ENCODE assay signal across 9 mouse cellular contexts in genomic region chr17:27621161-27621560, GRCm38 (mm10). TPM values are rescaled to one million over a fixed set of nuclear protein-coding genes. Genes with fewer than 3 reads are reported as not detected.
A peak's percentile ranks its signal among the peaks of the same experiment; 100 is the strongest.
DNase-seq lines count a peak whose midpoint lies in the region; ATAC-seq and TF ChIP-seq lines count a peak whose summit lies in the region.
"Had no signal": no experiment of that assay in that cellular context is flagged by ENCODE, and none has a peak within 500 bp of the region (broad histone marks: within the 10 kb centered on the region; RNA-seq: fewer than 3 reads in every experiment).

No protein-coding gene starts in this region.

- no peak for TF ChIP-seq EP300 in MEL (IDR thresholded peaks at IDR 0.05; ENCODE audit: low read depth in 1 of 2, low read length in 2 of 2)
- no peak for TF ChIP-seq EP300 in liver, postnatal 0 days (IDR thresholded peaks at IDR 0.05; ENCODE audit: low read depth)

- H3K9ac ChIP-seq in MEL (ENCODE audit: control insufficient read depth, low read depth, low read length, poor library complexity, severe bottlenecking) = peak overlapping the region; percentile 99
- H3K9ac ChIP-seq in heart, embryonic 16.5 days (ENCODE audit: low read length) = peak overlapping the region; percentile 93
- H3K9ac ChIP-seq in liver, postnatal 0 days (replicated peaks) = peak overlapping the region; percentile 88; the same call in 1 of the 2 replicates

- peak; percentile 29 to 33 for DNase-seq in heart, adult 9 months (ENCODE audit: low spot score in 2 of 2)
- DNase-seq in heart, adult 8-10 months (ENCODE audit: low spot score) = no peak
- DNase-seq in MEL (ENCODE audit: low read depth, low spot score) = no peak
- no peak for DNase-seq in liver, postnatal 0 days
- no peak for DNase-seq in cerebellum, postnatal 14 days
- DNase-seq in left cerebral cortex, adult 18-20 months (ENCODE audit: low spot score in 2 of 2) = no peak
- no peak for DNase-seq in embryo, embryonic 9.5 days (ENCODE audit: extremely low spot score)
- DNase-seq: cerebellum, adult 11 months had no signal

- TF ChIP-seq RAD21 in MEL (IDR thresholded peaks at IDR 0.05; ENCODE audit: low read depth, low read length) = no peak

- H3K4me1 ChIP-seq in MEL (ENCODE audit: control insufficient read depth in 1 of 2, insufficient read depth in 2 of 2, low read length in 2 of 2) = peaks cover 0 to 11% of the 10 kb centered on the region in 2 experiments
- peaks cover 25% of the 10 kb centered on the region for H3K4me1 ChIP-seq in heart, embryonic 16.5 days (ENCODE audit: control insufficient read depth, insufficient read depth, low read length)
- H3K4me1 ChIP-seq in liver, postnatal 0 days (ENCODE audit: insufficient read depth) = peaks cover 27% of the 10 kb centered on the region

- no peaks in the 10 kb centered on the region for H3K27me3 ChIP-seq in MEL (ENCODE audit: control insufficient read depth in 1 of 2, insufficient read depth in 2 of 2, low read length in 2 of 2)
- H3K27me3 ChIP-seq in heart, embryonic 16.5 days (ENCODE audit: control insufficient read depth, insufficient read depth, low read length) = no peaks in the 10 kb centered on the region
- no peaks in the 10 kb centered on the region for H3K27me3 ChIP-seq in liver, postnatal 0 days (ENCODE audit: insufficient read depth, low read length)

- ATAC-seq in heart, embryonic 16.5 days (replicated peaks; ENCODE audit: extremely low read depth, insufficient read depth, low FRiP score) = no peak
- no peak for ATAC-seq in liver, postnatal 0 days

- whole genome bisulfite sequencing in heart, embryonic 16.5 days = 34% methylated on average over 8 of the region's 8 CpGs
- 43% methylated on average over 8 of the region's 8 CpGs for WGBS in liver, postnatal 0 days (ENCODE audit: insufficient replicate concordance)

- peak overlapping the region; percentile 87 for H3K4me2 ChIP-seq in heart, embryonic 16.5 days (ENCODE audit: low read depth, low read length)
- peak overlapping the region; percentile 91 for H3K4me2 ChIP-seq in liver, postnatal 0 days (ENCODE audit: low read depth, low read length)

- H3K27ac ChIP-seq in MEL (ENCODE audit: control insufficient read depth, low read depth, low read length) = no peak overlapping the region
- peak overlapping the region; percentile 94 for H3K27ac ChIP-seq in heart, embryonic 16.5 days (ENCODE audit: low read length)
- H3K27ac ChIP-seq in liver, postnatal 0 days (ENCODE audit: low read depth) = peak overlapping the region; percentile 29; the same call in 1 of the 2 replicates

- peak overlapping the region; percentile 82 to 86 for H3K4me3 ChIP-seq in MEL (ENCODE audit: control insufficient read depth in 1 of 2, insufficient read depth in 1 of 2, low read depth in 2 of 2, low read length in 2 of 2)
- H3K4me3 ChIP-seq in heart, embryonic 16.5 days (ENCODE audit: low read length) = peak overlapping the region; percentile 76
- H3K4me3 ChIP-seq in liver, postnatal 0 days (ENCODE audit: low read depth, low read length) = peak overlapping the region; percentile 88

- no peak for TF ChIP-seq POLR2A in MEL (IDR thresholded peaks at IDR 0.05; ENCODE audit: control insufficient read depth in 1 of 2, insufficient read depth in 1 of 2, low read depth in 1 of 2, low read length in 2 of 2, poor library complexity in 1 of 2)

- peaks cover 68% of the 10 kb centered on the region for H3K79me2 ChIP-seq in MEL (ENCODE audit: control insufficient read depth, insufficient read depth, low read length, poor library complexity)

- no peaks in the 10 kb centered on the region for H3K9me3 ChIP-seq in MEL (replicated peaks; ENCODE audit: insufficient read depth, low read length)
- 0 out of 2 replicates have a peak, but pooled peaks cover 4% of the 10 kb centered on the region for H3K9me3 ChIP-seq in heart, embryonic 16.5 days (replicated peaks; ENCODE audit: control insufficient read depth, low read length)
- H3K9me3 ChIP-seq in liver, postnatal 0 days (ENCODE audit: low read length) = no peaks in the 10 kb centered on the region

- peaks cover 2 to 18% of the 10 kb centered on the region in 2 experiments; a peak in 2 of 4 replicates for H3K36me3 ChIP-seq in MEL (ENCODE audit: control insufficient read depth in 1 of 2, insufficient read depth in 2 of 2, low read length in 2 of 2)
- peaks cover 8% of the 10 kb centered on the region; the same call in 1 of the 2 replicates for H3K36me3 ChIP-seq in heart, embryonic 16.5 days (ENCODE audit: control insufficient read depth, insufficient read depth)
- no peaks in the 10 kb centered on the region for H3K36me3 ChIP-seq in liver, postnatal 0 days (replicated peaks; ENCODE audit: insufficient read depth, low read length)

- no peak for TF ChIP-seq CTCF in MEL (IDR thresholded peaks at IDR 0.05 in 2 of 3, conservative IDR thresholded peaks at IDR 0.05 in 1 of 3; ENCODE audit: control insufficient read depth in 1 of 3, insufficient read depth in 1 of 3, low read depth in 2 of 3, low read length in 3 of 3, poor library complexity in 1 of 3, severe bottlenecking in 1 of 3)
- TF ChIP-seq CTCF in liver, postnatal 0 days (IDR thresholded peaks at IDR 0.05; ENCODE audit: low read depth) = no peak

TF ChIP-seq in MEL, 35 proteins besides CTCF, POLR2A, EP300 and RAD21:
- no peak for TF ChIP-seq E2F4 (IDR thresholded peaks at IDR 0.05; ENCODE audit: borderline replicate concordance, low read depth, low read length)
- TF ChIP-seq POLR2AphosphoS5 (IDR thresholded peaks at IDR 0.05; ENCODE audit: borderline replicate concordance, low read depth, low read length) = no peak
- no peak for TF ChIP-seq CHD1 (IDR thresholded peaks at IDR 0.05; ENCODE audit: low read depth, low read length)
- no peak for TF ChIP-seq MAZ (IDR thresholded peaks at IDR 0.05; ENCODE audit: low read depth, low read length)
- TF ChIP-seq MYB (IDR thresholded peaks at IDR 0.05; ENCODE audit: low read depth, low read length) = no peak
- no peak for TF ChIP-seq GATA1 (IDR thresholded peaks at IDR 0.05; ENCODE audit: low read depth, low read length)
- no peak for TF ChIP-seq ETS1 (IDR thresholded peaks at IDR 0.05; ENCODE audit: low read depth, low read length)
- no peak for TF ChIP-seq USF2 (IDR thresholded peaks at IDR 0.05; ENCODE audit: borderline replicate concordance in 1 of 2, insufficient read depth in 1 of 2, low read depth in 1 of 2, low read length in 2 of 2)

RNA-seq across cellular contexts. Expression of gene Nudt3, which starts 2.1 kb away (rescaled TPM):
- total RNA-seq in heart, adult 8-10 months (2022) = 100 to 1,000 TPM; 349 to 367 (median 360) TPM
- 93.8 and 96.5 TPM in 2 replicates for total RNA-seq in MEL (2012; rRNA removed)
- 100 to 1,000 TPM in 1 of 2 experiments, 10 to 100 TPM in 1; 97.0 to 258 TPM for polyA plus RNA-seq in MEL (2012; ENCODE audit: insufficient read depth in 1 of 2, insufficient read length in 2 of 2, low read depth in 1 of 2, low replicate concordance in 2 of 2, missing spikeins in 1 of 2)
- 162 and 176 TPM in 2 replicates for polyA plus RNA-seq in heart, embryonic 16.5 days (2015; fragmentation: Nextera tagmentation; extraction: Ambion mirVana)
- 17.9 and 20.2 TPM in 2 replicates for polyA plus RNA-seq in liver, postnatal 0 days (2015; fragmentation: Nextera tagmentation; extraction: Ambion mirVana)
- total RNA-seq in left cerebral cortex, adult 18-20 months (2021) = 100 to 1,000 TPM; 562 to 569 TPM

RNA-seq across cellular contexts. Expression of gene RPS10-NUDT3, which starts 13.9 kb away (rescaled TPM):
- total RNA-seq in heart, adult 8-10 months (2022) = under 1 TPM in 1 of 4 experiments, not detected in 3; 0.98 TPM
- total RNA-seq in MEL (2012; rRNA removed) = not detected in 2 replicates
- 10 to 100 TPM in 1 of 2 experiments, not detected in 1; 37.3 TPM for polyA plus RNA-seq in MEL (2012; ENCODE audit: insufficient read depth in 1 of 2, insufficient read length in 2 of 2, low read depth in 1 of 2, low replicate concordance in 2 of 2, missing spikeins in 1 of 2)
- polyA plus RNA-seq in heart, embryonic 16.5 days (2015; fragmentation: Nextera tagmentation; extraction: Ambion mirVana) = not detected in 2 replicates
- polyA plus RNA-seq in liver, postnatal 0 days (2015; fragmentation: Nextera tagmentation; extraction: Ambion mirVana) = not detected in 2 replicates
- not detected for total RNA-seq in left cerebral cortex, adult 18-20 months (2021)

RNA-seq across cellular contexts. Expression of gene Rps10, which starts 15.3 kb away (rescaled TPM):
- total RNA-seq in heart, adult 8-10 months (2022) = 100 to 1,000 TPM; 481 to 609 (median 561) TPM
- total RNA-seq in MEL (2012; rRNA removed) = 3,087 and 3,166 TPM in 2 replicates
- 1,000 to 10,000 TPM; 3,057 to 3,899 TPM for polyA plus RNA-seq in MEL (2012; ENCODE audit: insufficient read depth in 1 of 2, insufficient read length in 2 of 2, low read depth in 1 of 2, low replicate concordance in 2 of 2, missing spikeins in 1 of 2)
- polyA plus RNA-seq in heart, embryonic 16.5 days (2015; fragmentation: Nextera tagmentation; extraction: Ambion mirVana) = 511 and 514 TPM in 2 replicates
- polyA plus RNA-seq in liver, postnatal 0 days (2015; fragmentation: Nextera tagmentation; extraction: Ambion mirVana) = 523 and 535 TPM in 2 replicates
- 100 to 1,000 TPM; 498 to 500 TPM for total RNA-seq in left cerebral cortex, adult 18-20 months (2021)

RNA-seq across cellular contexts. Expression of gene Pacsin1, which starts 34.1 kb away (rescaled TPM):
- total RNA-seq in heart, adult 8-10 months (2022) = under 1 TPM; 0.09 to 0.85 (median 0.39) TPM
- not detected in 2 replicates for total RNA-seq in MEL (2012; rRNA removed)
- under 1 TPM in 1 of 2 experiments, not detected in 1; 0.17 TPM for polyA plus RNA-seq in MEL (2012; ENCODE audit: insufficient read depth in 1 of 2, insufficient read length in 2 of 2, low read depth in 1 of 2, low replicate concordance in 2 of 2, missing spikeins in 1 of 2)
- 0.55 and 0.76 TPM in 2 replicates for polyA plus RNA-seq in heart, embryonic 16.5 days (2015; fragmentation: Nextera tagmentation; extraction: Ambion mirVana)
- 0.27 and 0.29 TPM in 2 replicates for polyA plus RNA-seq in liver, postnatal 0 days (2015; fragmentation: Nextera tagmentation; extraction: Ambion mirVana)
- total RNA-seq in left cerebral cortex, adult 18-20 months (2021) = 100 to 1,000 TPM; 429 to 433 TPM

RNA-seq across cellular contexts. Expression of gene AI413582, which starts 55.6 kb away (rescaled TPM):
- total RNA-seq in heart, adult 8-10 months (2022) = 10 to 100 TPM in 2 of 4 experiments, 1 to 10 TPM in 2; 6.4 to 10.3 (median 9.9) TPM
- total RNA-seq in MEL (2012; rRNA removed) = 20.6 and 21.5 TPM in 2 replicates
- 10 to 100 TPM in 1 of 2 experiments, not detected in 1; 56.5 TPM for polyA plus RNA-seq in MEL (2012; ENCODE audit: insufficient read depth in 1 of 2, insufficient read length in 2 of 2, low read depth in 1 of 2, low replicate concordance in 2 of 2, missing spikeins in 1 of 2)
- 22.2 and 22.6 TPM in 2 replicates for polyA plus RNA-seq in heart, embryonic 16.5 days (2015; fragmentation: Nextera tagmentation; extraction: Ambion mirVana)
- polyA plus RNA-seq in liver, postnatal 0 days (2015; fragmentation: Nextera tagmentation; extraction: Ambion mirVana) = 15.0 and 16.7 TPM in 2 replicates
- 10 to 100 TPM; 83.2 to 92.5 TPM for total RNA-seq in left cerebral cortex, adult 18-20 months (2021)

Comparison
In these comparisons a context has a peak if more than half of its experiments do, and no peak if none do; other contexts are left out.
1. DNase-seq: peak in heart, adult 9 months (2 of 2); none in heart, adult 8-10 months (single experiment), MEL (single experiment), liver, postnatal 0 days (single experiment), cerebellum, postnatal 14 days (0 of 2), left cerebral cortex, adult 18-20 months (0 of 2) and embryo, embryonic 9.5 days (single experiment).
2. Peak in every context shown above with its lines, with median percentiles within 50 percentile points of each other: H3K4me3 ChIP-seq and H3K9ac ChIP-seq.